Mouse (Mus musculus): Measurements from ENCODE around the gene Intu. TPM values are rescaled to one million over a fixed set of nuclear protein-coding genes. Genes with fewer than 3 reads are reported as not detected.

Intu gene
- polyA plus RNA-seq, 1 experiment from 2014 or later = 1.0 TPM

GRCm38 (mm10) chr3:40685855-40686515 is 154.9 kb downstream of the Intu start:
- H3K4me3 ChIP-seq (ENCODE audit: low read depth, low read length) = no peak overlapping the region
- H3K4me2 ChIP-seq (replicated peaks; ENCODE audit: low read depth) = no peak overlapping the region
- no peaks in the 10 kb centered on the region for H3K9me3 ChIP-seq (ENCODE audit: control insufficient read depth)
- H3K27ac ChIP-seq (ENCODE audit: low read depth, low read length) = no peak overlapping the region
- ATAC-seq = no peak
- 12% methylated on average over 3 of the region's 3 CpGs for WGBS
- H3K36me3 ChIP-seq (ENCODE audit: control insufficient read depth, insufficient read depth) = no peaks in the 10 kb centered on the region
- no peaks in the 10 kb centered on the region for H3K27me3 ChIP-seq (replicated peaks; ENCODE audit: control insufficient read depth, insufficient read depth, low read length)
- no peaks in the 10 kb centered on the region; the same call in 1 of the 2 replicates for H3K4me1 ChIP-seq (replicated peaks; ENCODE audit: control insufficient read depth, insufficient read depth, low read length)
- H3K9ac ChIP-seq (ENCODE audit: low read depth, low read length) = no peak overlapping the region
- no peak for TF ChIP-seq CTCF (IDR thresholded peaks at IDR 0.05; ENCODE audit: low read depth)

GRCm38 (mm10) chr3:40686836-40687235 is 155.8 kb downstream of the Intu start:
- no peaks in the 10 kb centered on the region for H3K36me3 ChIP-seq (ENCODE audit: control insufficient read depth, insufficient read depth)
- no peaks in the 10 kb centered on the region; the same call in 1 of the 2 replicates for H3K4me1 ChIP-seq (replicated peaks; ENCODE audit: control insufficient read depth, insufficient read depth, low read length)
- WGBS = 71% methylated on average over 9 of the region's 9 CpGs
- H3K27me3 ChIP-seq (replicated peaks; ENCODE audit: control insufficient read depth, insufficient read depth, low read length) = no peaks in the 10 kb centered on the region
- no peak overlapping the region for H3K4me2 ChIP-seq (replicated peaks; ENCODE audit: low read depth)
- H3K9me3 ChIP-seq (ENCODE audit: control insufficient read depth) = no peaks in the 10 kb centered on the region
- no peak overlapping the region for H3K27ac ChIP-seq (ENCODE audit: low read depth, low read length)
- no peak overlapping the region for H3K9ac ChIP-seq (ENCODE audit: low read depth, low read length)
- ATAC-seq = no peak
- no peak for TF ChIP-seq CTCF (IDR thresholded peaks at IDR 0.05; ENCODE audit: low read depth)
- H3K4me3 ChIP-seq (ENCODE audit: low read depth, low read length) = no peak overlapping the region

DNA sequence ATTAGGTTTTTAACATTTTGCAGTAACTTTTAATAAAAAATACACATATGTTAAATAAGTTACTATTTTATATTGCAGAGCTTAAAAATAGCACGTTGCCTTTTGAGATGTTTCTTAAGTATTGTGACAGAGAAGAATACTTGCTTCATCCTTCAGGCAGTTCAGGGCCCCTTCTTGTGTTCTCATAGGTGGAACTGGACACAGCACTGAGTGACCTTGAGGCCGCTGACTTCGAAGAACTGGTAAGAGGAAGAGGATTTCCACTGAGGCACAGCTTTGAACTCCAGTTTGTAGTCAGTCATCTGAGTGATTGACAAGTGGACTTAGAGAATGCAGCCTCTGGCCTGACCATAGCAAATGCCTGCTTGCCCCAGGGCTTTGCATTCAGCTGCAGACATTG is 156.5 kb downstream of the Intu start:
- no peak for ATAC-seq
- Histone ChIP-seq H3K36me3 (ENCODE audit: control insufficient read depth, insufficient read depth) (no peaks in the 10 kb centered on the region), H3K4me1 (replicated peaks; ENCODE audit: control insufficient read depth, insufficient read depth, low read length) (no peaks in the 10 kb centered on the region; the same call in 1 of the 2 replicates), H3K9me3 (ENCODE audit: control insufficient read depth) (no peaks in the 10 kb centered on the region), H3K9ac (ENCODE audit: low read depth, low read length) (no peak overlapping the region), H3K4me3 (ENCODE audit: low read depth, low read length) (no peak overlapping the region), H3K27ac (ENCODE audit: low read depth, low read length) (no peak overlapping the region), H3K4me2 (replicated peaks; ENCODE audit: low read depth) (no peak overlapping the region), H3K27me3 (replicated peaks; ENCODE audit: control insufficient read depth, insufficient read depth, low read length) (no peaks in the 10 kb centered on the region)
- WGBS = 84% methylated on average over 3 of the region's 3 CpGs
- no peak for TF ChIP-seq CTCF (IDR thresholded peaks at IDR 0.05; ENCODE audit: low read depth)

- Histone ChIP-seq H3K4me2 (replicated peaks; ENCODE audit: low read depth) (no peak overlapping the region), H3K27me3 (replicated peaks; ENCODE audit: control insufficient read depth, insufficient read depth, low read length) (no peaks in the 10 kb centered on the region), H3K4me1 (replicated peaks; ENCODE audit: control insufficient read depth, insufficient read depth, low read length) (no peaks in the 10 kb centered on the region), H3K9ac (ENCODE audit: low read depth, low read length) (no peak overlapping the region), H3K9me3 (ENCODE audit: control insufficient read depth) (no peaks in the 10 kb centered on the region), H3K4me3 (ENCODE audit: low read depth, low read length) (no peak overlapping the region), H3K27ac (ENCODE audit: low read depth, low read length) (no peak overlapping the region), H3K36me3 (ENCODE audit: control insufficient read depth, insufficient read depth) (no peaks in the 10 kb centered on the region)
- TF ChIP-seq CTCF (IDR thresholded peaks at IDR 0.05; ENCODE audit: low read depth) = no peak
- no peak for ATAC-seq
- 76% methylated on average over 6 of the region's 6 CpGs for WGBS
Measured at GRCm38 (mm10) chr3:40691566-40691965, 160.5 kb downstream of the Intu start.

- Histone ChIP-seq H3K4me2 (replicated peaks; ENCODE audit: low read depth) (no peak overlapping the region), H3K9me3 (ENCODE audit: control insufficient read depth) (no peaks in the 10 kb centered on the region), H3K4me1 (replicated peaks; ENCODE audit: control insufficient read depth, insufficient read depth, low read length) (no peaks in the 10 kb centered on the region), H3K9ac (ENCODE audit: low read depth, low read length) (no peak overlapping the region), H3K36me3 (ENCODE audit: control insufficient read depth, insufficient read depth) (no peaks in the 10 kb centered on the region), H3K27me3 (replicated peaks; ENCODE audit: control insufficient read depth, insufficient read depth, low read length) (no peaks in the 10 kb centered on the region), H3K27ac (ENCODE audit: low read depth, low read length) (no peak overlapping the region), H3K4me3 (ENCODE audit: low read depth, low read length) (no peak overlapping the region)
- no peak for ATAC-seq
- no peak for TF ChIP-seq CTCF (IDR thresholded peaks at IDR 0.05; ENCODE audit: low read depth)
- 82% methylated on average over 10 of the region's 10 CpGs for WGBS
Measured at GRCm38 (mm10) chr3:40693435-40693834, 162.3 kb downstream of the Intu start.

DNA sequence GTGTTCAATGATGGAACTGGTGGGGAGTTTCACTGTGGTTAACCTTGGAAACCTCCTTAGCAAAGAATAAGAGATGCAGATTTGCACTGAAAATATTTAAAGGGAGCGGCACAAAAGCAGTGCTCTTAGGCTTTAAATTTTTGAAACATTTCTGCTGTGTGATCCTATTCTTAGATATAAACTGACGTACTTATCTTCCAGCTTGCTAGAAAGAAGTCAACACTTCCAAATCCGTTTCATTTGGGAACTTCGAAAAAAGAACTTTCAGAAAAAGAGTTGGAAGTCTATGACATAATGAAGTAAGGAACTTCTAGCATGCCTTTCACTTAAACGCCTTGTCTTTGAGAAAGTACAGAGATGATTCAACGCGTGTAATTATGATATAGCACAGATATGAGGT is 162.9 kb downstream of the Intu start:
- no peaks in the 10 kb centered on the region for H3K36me3 ChIP-seq (ENCODE audit: control insufficient read depth, insufficient read depth)
- no peak overlapping the region for H3K27ac ChIP-seq (ENCODE audit: low read depth, low read length)
- no peaks in the 10 kb centered on the region for H3K9me3 ChIP-seq (ENCODE audit: control insufficient read depth)
- 75% methylated on average over 7 of the region's 7 CpGs for WGBS
- no peak for ATAC-seq
- no peaks in the 10 kb centered on the region for H3K27me3 ChIP-seq (replicated peaks; ENCODE audit: control insufficient read depth, insufficient read depth, low read length)
- no peaks in the 10 kb centered on the region for H3K4me1 ChIP-seq (replicated peaks; ENCODE audit: control insufficient read depth, insufficient read depth, low read length)
- no peak overlapping the region for H3K4me2 ChIP-seq (replicated peaks; ENCODE audit: low read depth)
- H3K4me3 ChIP-seq (ENCODE audit: low read depth, low read length) = no peak overlapping the region
- no peak overlapping the region for H3K9ac ChIP-seq (ENCODE audit: low read depth, low read length)
- no peak for TF ChIP-seq CTCF (IDR thresholded peaks at IDR 0.05; ENCODE audit: low read depth)

Measured in intestine, postnatal 0 days (tissue).